In genomic region chr2:35337419-35337818, GRCm38 (mm10) we compare ENCODE assay signal across 8 mouse cellular contexts. TPM values are rescaled to one million over a fixed set of nuclear protein-coding genes. Genes with fewer than 3 reads are reported as not detected.
A peak's percentile ranks its signal among the peaks of the same experiment; 100 is the strongest.
DNase-seq lines count a peak whose midpoint lies in the region; ATAC-seq and TF ChIP-seq lines count a peak whose summit lies in the region.

No protein-coding gene starts in this region.

- no peaks in the 10 kb centered on the region for H3K36me3 ChIP-seq in embryonic facial prominence, embryonic 15.5 days
- H3K36me3 ChIP-seq in hindbrain, embryonic 13.5 days = no peaks in the 10 kb centered on the region
- no peaks in the 10 kb centered on the region for H3K36me3 ChIP-seq in liver, postnatal 0 days (replicated peaks; ENCODE audit: insufficient read depth, low read length)
- no peaks in the 10 kb centered on the region for H3K36me3 ChIP-seq in stomach, embryonic 16.5 days (ENCODE audit: control insufficient read depth, insufficient read depth, low read length)

- TF ChIP-seq EP300 in liver, postnatal 0 days (IDR thresholded peaks at IDR 0.05; ENCODE audit: low read depth) = no peak

- H3K4me2 ChIP-seq in embryonic facial prominence, embryonic 15.5 days (replicated peaks) = peak overlapping the region; percentile 96
- H3K4me2 ChIP-seq in hindbrain, embryonic 13.5 days = peak overlapping the region; percentile 96
- peak overlapping the region; percentile 69 for H3K4me2 ChIP-seq in liver, postnatal 0 days (ENCODE audit: low read depth, low read length)
- peak overlapping the region; percentile 96 for H3K4me2 ChIP-seq in stomach, embryonic 16.5 days (ENCODE audit: low read depth, low read length)

- H3K4me3 ChIP-seq in embryonic facial prominence, embryonic 15.5 days (replicated peaks) = peak overlapping the region; percentile 74
- H3K4me3 ChIP-seq in hindbrain, embryonic 13.5 days = peak overlapping the region; percentile 73
- H3K4me3 ChIP-seq in liver, postnatal 0 days (ENCODE audit: low read depth, low read length) = peak overlapping the region; percentile 81
- H3K4me3 ChIP-seq in stomach, embryonic 16.5 days (replicated peaks; ENCODE audit: low read length) = peak overlapping the region; percentile 84

- no peaks in the 10 kb centered on the region for H3K27me3 ChIP-seq in embryonic facial prominence, embryonic 15.5 days
- H3K27me3 ChIP-seq in hindbrain, embryonic 13.5 days = peaks cover 5% of the 10 kb centered on the region; the same call in 1 of the 2 replicates
- no peaks in the 10 kb centered on the region for H3K27me3 ChIP-seq in liver, postnatal 0 days (ENCODE audit: insufficient read depth, low read length)
- H3K27me3 ChIP-seq in stomach, embryonic 16.5 days (ENCODE audit: control insufficient read depth, insufficient read depth, low read length) = no peaks in the 10 kb centered on the region

- no peak for ATAC-seq in embryonic facial prominence, embryonic 15.5 days (ENCODE audit: insufficient number of reproducible peaks, low FRiP score, low TSS enrichment, low read depth)
- no peak for ATAC-seq in hindbrain, embryonic 13.5 days (ENCODE audit: low FRiP score)
- no peak for ATAC-seq in liver, postnatal 0 days
- ATAC-seq in stomach, embryonic 16.5 days (ENCODE audit: insufficient read depth, low FRiP score) = no peak

- H3K4me1 ChIP-seq in embryonic facial prominence, embryonic 15.5 days = peaks cover 17% of the 10 kb centered on the region
- peaks cover 17% of the 10 kb centered on the region for H3K4me1 ChIP-seq in hindbrain, embryonic 13.5 days (replicated peaks)
- peaks cover 26% of the 10 kb centered on the region for H3K4me1 ChIP-seq in liver, postnatal 0 days (ENCODE audit: insufficient read depth)
- H3K4me1 ChIP-seq in stomach, embryonic 16.5 days (ENCODE audit: control insufficient read depth, insufficient read depth, low read length) = peaks cover 27% of the 10 kb centered on the region

- peak; percentile 43 for DNase-seq in adrenal gland, adult 2 months
- DNase-seq in adrenal gland, postnatal 14 days = no peak
- DNase-seq in liver, postnatal 0 days = no peak
- no peak for DNase-seq in ovary, postnatal 10 days (ENCODE audit: low spot score)
- DNase-seq in layer of hippocampus, adult 9-10 months (ENCODE audit: low spot score) = no peak

- WGBS in embryonic facial prominence, embryonic 15.5 days = 42% methylated on average over 10 of the region's 10 CpGs
- WGBS in hindbrain, embryonic 13.5 days = 46% methylated on average over 10 of the region's 10 CpGs
- 57% methylated on average over 10 of the region's 10 CpGs for WGBS in liver, postnatal 0 days (ENCODE audit: insufficient replicate concordance)
- WGBS in stomach, embryonic 16.5 days = 46% methylated on average over 10 of the region's 10 CpGs

- TF ChIP-seq CTCF in liver, postnatal 0 days (IDR thresholded peaks at IDR 0.05; ENCODE audit: low read depth) = no peak

- H3K9ac ChIP-seq in embryonic facial prominence, embryonic 15.5 days = peak overlapping the region; percentile 31; the same call in 1 of the 2 replicates
- peak overlapping the region; percentile 81 for H3K9ac ChIP-seq in hindbrain, embryonic 13.5 days
- peak overlapping the region; percentile 92 for H3K9ac ChIP-seq in liver, postnatal 0 days (replicated peaks)
- peak overlapping the region; percentile 93 for H3K9ac ChIP-seq in stomach, embryonic 16.5 days (ENCODE audit: low read length)

- peak overlapping the region; percentile 88 for H3K27ac ChIP-seq in embryonic facial prominence, embryonic 15.5 days (replicated peaks)
- peak overlapping the region; percentile 77 for H3K27ac ChIP-seq in hindbrain, embryonic 13.5 days
- peak overlapping the region; percentile 97 for H3K27ac ChIP-seq in liver, postnatal 0 days (ENCODE audit: low read depth)
- H3K27ac ChIP-seq in stomach, embryonic 16.5 days (ENCODE audit: low read length) = peak overlapping the region; percentile 94

- no peaks in the 10 kb centered on the region for H3K9me3 ChIP-seq in embryonic facial prominence, embryonic 15.5 days (replicated peaks)
- no peaks in the 10 kb centered on the region for H3K9me3 ChIP-seq in hindbrain, embryonic 13.5 days
- H3K9me3 ChIP-seq in liver, postnatal 0 days (ENCODE audit: low read length) = no peaks in the 10 kb centered on the region
- H3K9me3 ChIP-seq in stomach, embryonic 16.5 days (replicated peaks; ENCODE audit: control insufficient read depth, low read length) = no peaks in the 10 kb centered on the region

RNA-seq across cellular contexts. Expression of gene Stom, which starts 0.6 kb away (rescaled TPM):
- total RNA-seq in adrenal gland, adult 2 months (2021) = 10 to 100 TPM; 50.4 to 54.6 TPM
- 14.1 and 15.0 TPM in 2 replicates for polyA plus RNA-seq in adrenal gland, adult 2 months (2012; rRNA removed)
- 76.9 and 78.7 TPM in 2 replicates for total RNA-seq in adrenal gland, postnatal 14 days (2021)
- 32.1 and 37.3 TPM in 2 replicates for polyA plus RNA-seq in embryonic facial prominence, embryonic 15.5 days (2015; fragmentation: Nextera tagmentation; extraction: Ambion mirVana)
- 15.1 and 18.6 TPM in 2 replicates for polyA plus RNA-seq in hindbrain, embryonic 13.5 days (2015; fragmentation: Nextera tagmentation; extraction: Ambion mirVana)
- 77.1 and 86.3 TPM in 2 replicates for polyA plus RNA-seq in liver, postnatal 0 days (2015; fragmentation: Nextera tagmentation; extraction: Ambion mirVana)
- 87.3 and 88.9 TPM in 2 replicates for polyA plus RNA-seq in stomach, embryonic 16.5 days (2015; fragmentation: Nextera tagmentation; extraction: Ambion mirVana)

RNA-seq across cellular contexts. Expression of gene 4930568D16Rik, which starts 30.1 kb away (rescaled TPM):
- total RNA-seq in adrenal gland, adult 2 months (2021) = not detected
- not detected in 2 replicates for polyA plus RNA-seq in adrenal gland, adult 2 months (2012; rRNA removed)
- not detected in 2 replicates for total RNA-seq in adrenal gland, postnatal 14 days (2021)
- not detected in 2 replicates for polyA plus RNA-seq in embryonic facial prominence, embryonic 15.5 days (2015; fragmentation: Nextera tagmentation; extraction: Ambion mirVana)
- polyA plus RNA-seq in hindbrain, embryonic 13.5 days (2015; fragmentation: Nextera tagmentation; extraction: Ambion mirVana) = not detected in 2 replicates
- polyA plus RNA-seq in liver, postnatal 0 days (2015; fragmentation: Nextera tagmentation; extraction: Ambion mirVana) = not detected in 2 replicates
- polyA plus RNA-seq in stomach, embryonic 16.5 days (2015; fragmentation: Nextera tagmentation; extraction: Ambion mirVana) = not detected in 2 replicates

RNA-seq across cellular contexts. Expression of gene 4930402F06Rik, which starts 59.6 kb away (rescaled TPM):
- not detected for total RNA-seq in adrenal gland, adult 2 months (2021)
- not detected in 2 replicates for polyA plus RNA-seq in adrenal gland, adult 2 months (2012; rRNA removed)
- not detected in 2 replicates for total RNA-seq in adrenal gland, postnatal 14 days (2021)
- not detected in 2 replicates for polyA plus RNA-seq in embryonic facial prominence, embryonic 15.5 days (2015; fragmentation: Nextera tagmentation; extraction: Ambion mirVana)
- not detected in 2 replicates for polyA plus RNA-seq in hindbrain, embryonic 13.5 days (2015; fragmentation: Nextera tagmentation; extraction: Ambion mirVana)
- polyA plus RNA-seq in liver, postnatal 0 days (2015; fragmentation: Nextera tagmentation; extraction: Ambion mirVana) = not detected in 2 replicates
- not detected in 2 replicates for polyA plus RNA-seq in stomach, embryonic 16.5 days (2015; fragmentation: Nextera tagmentation; extraction: Ambion mirVana)

Comparison
In these comparisons a context has a peak if more than half of its experiments do, and no peak if none do; other contexts are left out.
1. H3K9ac ChIP-seq: peak in every context shown above with its lines; median percentile 93 in stomach, embryonic 16.5 days; 92 in liver, postnatal 0 days; 81 in hindbrain, embryonic 13.5 days; 31 in embryonic facial prominence, embryonic 15.5 days.